Mouse (Mus musculus) stomach, postnatal 0 days (tissue): ENCODE data around the gene Tiparp. TPM values are rescaled to one million over a fixed set of nuclear protein-coding genes. Genes with fewer than 3 reads are reported as not detected.
A peak's percentile ranks its signal among the peaks of the same experiment; 100 is the strongest.

Source experiments
- ATAC-seq: fragments of 200-750 bp; cut with Nextera tagmentation; 2 replicates; pipeline ENCODE4 v1.8.0; 2017; ENCODE audit not compliant: low FRiP score, low TSS enrichment
- DNase-seq: peaks from one replicate; pipeline ENCODE4 v3.0.0-alpha.2; 2016; ENCODE audit warnings: low spot score
- H3K27ac ChIP-seq: fragments of 300-500 bp; sonication (generic); replicated peaks from 2 replicates; pipeline ENCODE4 v1.5.1; 2014; ENCODE audit warnings: mild to moderate bottlenecking, control low read depth
- H3K27me3 ChIP-seq: fragments of 300-500 bp; sonication (generic); 2 replicates; pipeline ENCODE4 v1.6.1; 2014; ENCODE audit warnings: low read length; ENCODE audit not compliant: control insufficient read depth, insufficient read depth
- H3K36me3 ChIP-seq: fragments of 300-500 bp; sonication (generic); 2 replicates; pipeline ENCODE4 v1.6.1; 2014; ENCODE audit warnings: low read length, mixed read lengths; ENCODE audit not compliant: control insufficient read depth, insufficient read depth
- H3K4me1 ChIP-seq: fragments of 300-500 bp; sonication (generic); replicated peaks from 2 replicates; pipeline ENCODE4 v1.6.1; 2014; ENCODE audit warnings: antibody characterized with exemption; ENCODE audit not compliant: control insufficient read depth, insufficient read depth
- H3K4me2 ChIP-seq: fragments of 300-500 bp; sonication (generic); replicated peaks from 2 replicates; pipeline ENCODE4 v1.6.1; 2014; ENCODE audit warnings: low read depth, mild to moderate bottlenecking, control low read depth, moderate library complexity
- H3K4me3 ChIP-seq: fragments of 300-500 bp; sonication (generic); 2 replicates; pipeline ENCODE4 v1.5.1; 2014; ENCODE audit warnings: low read depth, low read length, control low read depth
- H3K9ac ChIP-seq: fragments of 300-500 bp; sonication (generic); 2 replicates; pipeline ENCODE4 v1.6.1; 2014; ENCODE audit warnings: mild to moderate bottlenecking, low read length, control low read depth, mixed read lengths
- H3K9me3 ChIP-seq: fragments of 300-500 bp; sonication (generic); 2 replicates; pipeline ENCODE4 v1.6.1; 2016; ENCODE audit warnings: low read length; ENCODE audit not compliant: control insufficient read depth
- CTCF ChIP-seq: IDR thresholded peaks from 2 replicates; pipeline ENCODE4 v1.5.1; 2016; ENCODE audit warnings: antibody characterized with exemption, low read depth, mild to moderate bottlenecking, moderate library complexity
- EP300 ChIP-seq: optimal IDR thresholded peaks from 2 replicates; pipeline ENCODE3; 2016; ENCODE audit warnings: antibody characterized with exemption
- WGBS: fragments of 180-500 bp; shearing (Covaris S2); extraction: QIAGEN DNeasy Blood & Tissue Kit; methylation state at CpG from one replicate; pipeline ENCODE4 v1.1.7; 2014; 5-methylcytosine and 5-hydroxymethylcytosine counted together
- polyA plus RNA-seq: library from polyadenylated mRNA; unstranded; fragments of >200 nt; fragmentation: Nextera tagmentation; extraction: Ambion mirVana; gene quantifications from 2 replicates; pipeline ENCODE4 v1.2.1, GENCODE M21; 2015

Tiparp gene
- polyA plus RNA-seq, 1 experiment from 2014 or later, result 19.8 TPM

GRCm38 (mm10) chr3:65549785-65550184 is 21.6 kb downstream of the Tiparp start:
- H3K4me3 ChIP-seq, result no peak overlapping the region
- TF ChIP-seq CTCF, result no peak
- no peak for TF ChIP-seq EP300
- DNase-seq (no peak), ATAC-seq (no peak)
- WGBS, result 63% methylated on average over 6 of the region's 6 CpGs
- H3K36me3 ChIP-seq, result no peaks in the 10 kb centered on the region
- H3K9me3 ChIP-seq, result no peaks in the 10 kb centered on the region
- H3K27ac ChIP-seq, result no peak overlapping the region
- H3K4me1 ChIP-seq, result no peaks in the 10 kb centered on the region
- no peak overlapping the region for H3K9ac ChIP-seq
- H3K27me3 ChIP-seq, result no peaks in the 10 kb centered on the region
- no peak overlapping the region for H3K4me2 ChIP-seq

- Histone ChIP-seq H3K27me3 (no peaks in the 10 kb centered on the region), H3K4me3 (no peak overlapping the region), H3K9ac (no peak overlapping the region), H3K9me3 (no peaks in the 10 kb centered on the region), H3K27ac (no peak overlapping the region), H3K36me3 (no peaks in the 10 kb centered on the region), H3K4me1 (no peaks in the 10 kb centered on the region), H3K4me2 (no peak overlapping the region)
- DNase-seq (no peak), ATAC-seq (no peak)
- WGBS, result 55% methylated on average over 5 of the region's 5 CpGs
- TF ChIP-seq EP300 (no peak), CTCF (no peak)
Observed at GRCm38 (mm10) chr3:65551065-65551464, 22.9 kb downstream of the Tiparp start.

- 91% methylated on average over 2 of the region's 2 CpGs for WGBS
- no peak for DNase-seq
- H3K4me3 ChIP-seq, result no peak overlapping the region
- ATAC-seq, result no peak
- H3K36me3 ChIP-seq, result no peaks in the 10 kb centered on the region
- TF ChIP-seq CTCF, result no peak
- no peak for TF ChIP-seq EP300
- H3K4me1 ChIP-seq, result no peaks in the 10 kb centered on the region
- no peak overlapping the region for H3K4me2 ChIP-seq
- no peak overlapping the region for H3K27ac ChIP-seq
- H3K9me3 ChIP-seq, result no peaks in the 10 kb centered on the region
- no peaks in the 10 kb centered on the region for H3K27me3 ChIP-seq
- no peak overlapping the region for H3K9ac ChIP-seq
Observed at GRCm38 (mm10) chr3:65554633-65555032, 26.4 kb downstream of the Tiparp start.

- Histone ChIP-seq H3K4me2 (no peak overlapping the region), H3K36me3 (no peaks in the 10 kb centered on the region), H3K27me3 (no peaks in the 10 kb centered on the region), H3K27ac (peak overlapping the region; percentile 35; the same call in 1 of the 2 replicates), H3K9me3 (no peaks in the 10 kb centered on the region), H3K4me3 (no peak overlapping the region), H3K9ac (no peak overlapping the region), H3K4me1 (no peaks in the 10 kb centered on the region)
- no peak for ATAC-seq
- no peak for TF ChIP-seq CTCF
- TF ChIP-seq EP300, result no peak
- 76% methylated on average over 4 of the region's 4 CpGs for WGBS
- DNase-seq, result no peak
Observed at GRCm38 (mm10) chr3:65558679-65559078, 30.5 kb downstream of the Tiparp start.

GRCm38 (mm10) chr3:65562212-65562611 is 34.0 kb downstream of the Tiparp start:
- DNase-seq, result no peak
- H3K27ac ChIP-seq, result peak overlapping the region; percentile 65

GRCm38 (mm10) chr3:65562694-65563093 is 34.5 kb downstream of the Tiparp start:
- no peak for DNase-seq
- no peaks in the 10 kb centered on the region for H3K9me3 ChIP-seq
- no peaks in the 10 kb centered on the region for H3K27me3 ChIP-seq
- no peak overlapping the region for H3K4me2 ChIP-seq
- H3K4me1 ChIP-seq, result no peaks in the 10 kb centered on the region
- no peak overlapping the region for H3K4me3 ChIP-seq
- H3K9ac ChIP-seq, result no peak overlapping the region
- no peak overlapping the region for H3K27ac ChIP-seq
- no peaks in the 10 kb centered on the region for H3K36me3 ChIP-seq
- TF ChIP-seq CTCF (no peak), EP300 (no peak)
- no peak for ATAC-seq
- WGBS, result 71% methylated on average over 3 of the region's 3 CpGs

More at GRCm38 (mm10) chr3:65562212-65562611, 34.0 kb downstream of the Tiparp start:
- no peak for TF ChIP-seq EP300
- TF ChIP-seq CTCF, result no peak
- WGBS, result 71% methylated on average over 9 of the region's 9 CpGs
- Histone ChIP-seq H3K36me3 (no peaks in the 10 kb centered on the region), H3K9ac (no peak overlapping the region), H3K27me3 (no peaks in the 10 kb centered on the region), H3K9me3 (no peaks in the 10 kb centered on the region), H3K4me2 (no peak overlapping the region), H3K4me1 (no peaks in the 10 kb centered on the region), H3K4me3 (no peak overlapping the region)
- ATAC-seq, result no peak
